Mouse (Mus musculus) gastrocnemius, postnatal 25 days (tissue): ENCODE data around the gene Cpne5. TPM values are rescaled to one million over a fixed set of nuclear protein-coding genes. Genes with fewer than 3 reads are reported as not detected.
"Not testable (repeated sequence)": the region's sequence is repeated elsewhere in the genome, so short reads cannot be mapped to it uniquely, and the experiment has no call there.

Source experiments
- DNase-seq: peaks from one replicate; pipeline ENCODE4 v3.0.0; 2022
- total RNA-seq, 2 experiments: library from RNA; stranded (reverse); gene quantifications; 1 replicate in 1 of 2; 2 replicates in 1 of 2; pipeline ENCODE4 v1.2.3; 2021

The Cpne5 gene
- total RNA-seq, 2 experiments from 2014 or later = 0.13 TPM; not detected in 1

DNA sequence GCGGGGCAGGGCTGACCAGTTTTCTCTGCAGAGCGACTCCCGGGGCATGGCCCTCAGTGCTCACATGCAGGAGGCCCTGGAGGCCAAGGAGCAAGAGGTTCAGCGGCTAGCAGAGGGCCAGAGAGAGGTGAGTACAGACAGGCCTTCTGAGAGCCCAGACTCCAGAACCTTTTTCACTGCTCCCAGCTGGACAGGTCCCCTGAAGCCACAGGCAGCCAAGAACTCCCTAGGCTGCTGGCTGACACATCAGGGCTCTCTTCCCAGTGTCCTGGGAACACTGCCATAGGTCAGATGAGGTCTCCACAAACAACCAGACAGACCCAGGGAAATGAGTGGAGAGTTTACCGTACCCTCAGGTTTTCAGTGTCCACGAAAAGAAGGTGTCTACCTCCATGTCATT is 101.7 kb downstream of the Cpne5 start:
- peak; percentile 90 for DNase-seq

DNA sequence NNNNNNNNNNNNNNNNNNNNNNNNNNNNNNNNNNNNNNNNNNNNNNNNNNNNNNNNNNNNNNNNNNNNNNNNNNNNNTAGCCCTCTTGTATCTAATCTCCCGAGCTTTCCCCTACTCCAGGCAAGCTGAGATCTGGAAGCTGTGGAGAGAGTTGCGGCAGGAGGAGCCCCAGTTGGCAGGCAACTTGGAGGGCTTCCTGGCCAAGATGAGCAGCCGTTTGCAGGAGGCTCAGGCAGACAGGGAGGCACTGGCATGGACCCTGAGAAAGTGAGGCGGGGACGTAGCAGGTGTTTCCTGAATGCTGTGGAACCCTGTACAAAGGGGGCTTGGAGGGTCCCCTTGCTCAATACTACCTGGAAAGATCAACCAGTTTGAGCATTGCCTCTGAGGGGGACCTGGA is 102.9 kb downstream of the Cpne5 start:
- no peak for DNase-seq

DNA sequence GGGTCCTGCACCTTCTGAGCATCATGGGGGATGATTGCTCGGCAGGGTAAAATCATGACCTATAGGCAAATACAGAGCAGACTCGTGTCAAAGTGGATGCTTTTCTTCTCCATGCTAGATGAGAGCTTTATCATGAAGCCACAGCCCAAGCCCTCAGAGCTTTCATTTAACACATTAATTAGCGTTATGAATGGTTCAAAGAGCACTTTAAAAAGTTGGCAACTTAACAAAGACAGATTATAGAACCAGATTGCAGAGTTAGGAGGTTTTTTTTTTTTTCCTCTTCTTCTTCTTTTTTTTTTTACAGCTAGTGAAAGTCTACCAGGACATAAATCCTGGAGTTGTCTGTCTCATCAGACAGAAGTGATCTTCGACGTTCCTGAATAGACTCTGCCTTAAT is 108.6 kb downstream of the Cpne5 start:
- DNase-seq = no peak

DNA sequence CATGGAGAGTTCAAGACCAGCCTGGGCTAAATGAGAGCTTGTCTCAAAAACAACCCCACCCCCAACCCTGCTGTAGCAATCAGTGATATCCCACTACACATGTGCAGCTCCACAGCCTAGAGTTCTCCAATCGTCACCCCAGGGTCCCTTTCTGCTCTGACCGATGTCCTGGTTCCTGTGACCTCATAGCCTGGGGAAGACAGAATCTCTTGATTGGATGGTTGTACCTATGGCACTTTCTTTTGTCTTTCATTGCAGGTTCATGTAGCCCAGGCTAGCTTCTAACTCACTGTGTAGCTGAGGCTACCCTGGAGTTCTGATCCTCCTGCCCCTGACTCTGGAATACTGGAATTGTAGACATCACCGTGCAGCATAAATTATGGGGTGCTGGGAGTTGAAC is 111.4 kb downstream of the Cpne5 start:
- no peak for DNase-seq

DNA sequence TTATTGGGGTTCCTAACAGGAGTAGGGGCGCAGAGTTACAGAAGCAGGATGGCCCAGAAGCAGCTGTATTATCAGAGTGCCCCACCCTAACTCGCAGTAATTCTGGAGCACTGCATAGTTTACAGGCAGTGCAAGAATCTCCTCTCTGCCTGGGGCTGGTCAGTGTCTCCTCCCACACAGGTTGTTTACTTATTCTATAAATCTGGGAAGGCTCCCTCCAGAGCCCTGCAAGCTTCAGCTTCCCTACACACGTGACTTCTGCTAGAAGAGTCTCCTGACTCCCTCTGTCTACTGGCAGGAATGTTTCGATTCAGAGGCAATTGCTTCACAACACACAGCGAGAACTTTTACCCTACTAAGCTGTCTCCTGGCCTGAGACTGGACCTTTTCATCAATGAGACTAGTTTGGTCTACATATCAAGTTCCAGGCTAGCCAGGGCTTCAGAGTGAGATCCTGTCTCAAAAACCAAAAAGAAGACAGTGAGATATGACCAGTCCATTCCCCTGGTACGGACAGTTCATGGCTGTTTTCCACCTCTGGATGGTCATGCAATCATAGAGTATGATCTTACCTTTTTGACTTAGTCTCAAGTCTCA is 114.3 kb downstream of the Cpne5 start:
- no peak for DNase-seq

DNA sequence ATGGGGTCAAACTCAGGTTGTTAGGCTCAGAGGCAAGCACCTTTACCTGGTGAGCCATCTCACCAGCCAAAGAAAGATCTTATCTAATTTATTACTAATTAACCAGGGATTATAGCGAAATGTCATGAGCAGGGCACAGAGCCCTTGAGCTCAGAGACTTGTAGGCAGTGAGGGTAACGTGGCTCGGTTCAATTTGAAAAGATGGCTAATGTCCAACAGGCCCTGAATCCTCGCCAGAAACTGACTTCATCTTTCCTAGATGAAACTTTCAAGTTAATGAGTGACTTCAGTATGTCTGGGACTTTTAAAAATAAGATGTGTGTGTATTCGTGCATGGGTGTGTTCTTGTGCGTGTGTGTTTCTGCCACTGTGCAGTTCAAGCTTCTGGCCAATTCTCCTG is 115.2 kb downstream of the Cpne5 start:
- DNase-seq = no peak

DNA sequence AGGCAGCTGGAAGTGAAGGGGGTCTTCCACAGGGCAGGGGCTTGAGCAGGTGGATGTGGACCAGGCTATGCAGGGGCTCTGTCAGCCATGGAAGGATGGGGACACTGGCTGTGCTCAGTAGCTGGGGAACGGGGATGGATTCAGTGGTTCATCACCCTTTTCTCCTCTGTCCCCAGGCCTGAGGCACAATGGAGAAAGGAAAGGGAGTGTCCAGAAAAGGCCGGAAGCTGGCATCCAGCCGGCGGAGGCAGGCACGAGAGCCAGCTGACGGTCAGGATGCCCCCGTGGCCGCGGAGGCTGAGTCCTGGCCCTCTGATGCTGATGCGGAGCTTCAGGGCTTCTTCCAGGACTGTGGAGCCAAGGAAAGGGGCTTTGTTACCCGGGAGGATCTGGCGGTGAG is 117.3 kb downstream of the Cpne5 start:
- no peak for DNase-seq

DNA sequence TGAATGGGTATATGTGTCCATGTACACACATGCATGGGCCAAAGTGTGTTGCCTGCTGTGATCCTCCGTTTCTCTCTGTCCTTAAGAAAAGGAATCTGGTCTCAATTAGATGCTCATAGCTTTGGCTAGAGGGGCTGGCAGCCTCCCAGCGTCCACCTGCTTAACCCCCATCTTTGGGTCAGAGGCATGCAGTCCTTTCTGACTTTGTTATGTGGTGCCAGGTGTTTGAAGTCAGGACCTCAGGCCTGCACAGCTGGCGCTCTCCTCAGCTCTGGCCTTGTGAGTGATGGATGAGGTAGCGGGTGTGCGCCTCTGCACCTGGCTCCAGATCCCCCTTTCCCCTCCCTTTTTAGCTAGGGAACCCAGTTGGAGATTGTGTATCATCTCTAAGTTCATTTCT is 119.9 kb downstream of the Cpne5 start:
- no peak for DNase-seq

DNA sequence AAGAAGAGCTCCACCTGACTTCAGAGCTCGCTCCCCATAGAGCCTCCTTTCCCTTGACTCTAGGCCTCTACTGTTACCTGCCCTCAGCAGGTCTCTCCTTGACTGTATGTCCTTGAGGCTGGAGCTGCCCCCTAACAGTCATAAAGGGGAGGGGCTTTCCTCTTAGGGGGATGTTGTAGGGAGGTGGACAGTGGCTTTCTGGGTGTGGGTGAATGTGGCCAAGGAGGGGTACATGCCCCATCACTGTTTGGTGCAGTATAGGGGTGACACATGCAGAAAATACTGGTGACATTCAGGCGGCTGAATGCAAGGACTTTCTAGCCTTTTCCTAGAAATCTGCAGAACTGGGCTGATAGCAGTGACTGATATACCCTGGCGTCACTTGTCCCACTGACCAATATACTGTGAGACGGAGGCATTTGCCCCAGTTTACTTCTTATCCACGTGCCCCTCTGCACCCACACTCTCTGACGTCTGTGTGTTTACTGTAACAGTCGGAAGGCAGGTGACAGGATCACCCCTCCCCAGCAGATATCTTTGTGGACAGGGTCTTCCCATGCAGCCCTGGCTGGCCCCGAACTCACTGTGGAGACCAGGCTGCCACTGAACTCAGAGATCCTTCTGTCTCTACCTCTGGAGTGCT is 120.8 kb downstream of the Cpne5 start:
- no peak for DNase-seq

DNA sequence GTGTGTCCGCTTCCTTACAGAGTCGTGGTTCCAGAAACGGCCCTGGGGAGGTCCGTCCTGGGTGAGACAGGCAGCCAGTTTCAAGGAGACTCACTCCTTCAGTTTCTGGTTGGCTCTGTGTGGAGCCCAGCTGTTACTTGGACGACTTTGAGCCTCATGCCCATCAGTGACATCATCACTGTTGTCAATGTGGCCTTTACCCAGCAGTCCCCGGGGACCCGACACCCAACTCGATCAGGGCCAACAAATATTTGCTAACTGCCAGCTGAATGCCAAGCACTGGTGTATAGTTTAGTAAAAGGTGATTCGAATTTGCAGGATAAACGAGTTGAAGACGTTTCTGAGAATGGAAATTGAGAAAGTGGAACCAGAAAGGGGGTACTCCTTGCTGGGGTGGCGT is 121.9 kb downstream of the Cpne5 start:
- no peak for DNase-seq

DNA sequence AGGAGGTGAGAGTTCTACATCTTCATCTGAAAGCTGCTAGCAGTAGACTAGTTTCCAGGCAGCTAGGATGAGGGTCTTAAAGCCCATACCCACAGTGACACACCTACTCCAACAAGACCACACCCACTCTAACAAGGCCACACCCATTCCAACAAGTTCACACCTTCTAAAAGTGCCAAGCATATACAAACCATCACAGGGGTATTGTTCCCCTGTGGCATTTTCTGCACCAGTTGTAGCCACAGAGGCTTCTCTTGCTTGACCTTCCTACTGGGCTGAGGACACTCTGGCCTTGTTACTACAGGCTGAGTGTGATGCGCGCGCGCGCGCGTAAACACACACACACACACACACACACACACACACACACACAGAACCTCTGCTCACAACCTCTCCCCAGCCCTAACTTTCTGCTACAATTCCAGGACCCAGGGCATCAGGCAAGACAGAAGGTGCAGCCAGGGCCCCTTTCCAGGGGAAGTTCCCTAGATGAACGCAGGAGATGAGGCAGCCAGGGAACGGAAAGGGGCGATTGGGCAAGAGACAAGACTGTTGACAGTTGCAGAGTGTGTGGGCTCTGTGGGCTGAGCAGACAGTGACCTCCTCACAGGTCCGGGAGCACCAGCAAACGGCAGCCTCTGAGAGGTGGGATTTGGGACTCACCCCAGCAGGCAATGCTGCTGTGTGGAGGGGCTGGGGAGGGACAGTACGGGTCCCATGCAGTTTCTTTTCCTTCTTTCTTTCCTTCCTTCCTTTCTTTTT is 124.2 kb downstream of the Cpne5 start, which contains the start of gene Rab44:
Gene Rab44, plus strand, starts transcription at position 555 of the 762 bp plus-strand sequence.
- DNase-seq = no peak

DNA sequence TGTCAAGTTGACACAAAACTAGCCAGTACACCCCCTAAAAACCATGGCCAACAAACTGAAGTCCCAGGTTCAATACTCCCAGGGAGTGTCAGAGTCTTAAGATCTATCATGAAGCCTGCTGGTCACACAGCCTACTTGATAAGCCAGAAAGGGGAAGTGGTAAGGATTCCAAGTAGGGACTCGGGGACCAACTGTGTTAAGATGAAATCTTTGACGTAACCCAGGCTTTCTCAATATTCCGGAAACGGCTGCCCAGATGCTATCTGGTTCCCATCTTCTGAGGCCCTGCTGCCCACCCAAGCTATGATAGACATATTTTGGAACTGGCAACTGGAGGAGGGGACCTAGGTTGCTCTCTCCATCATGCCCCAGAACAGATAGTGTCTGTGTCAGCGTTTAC is 126.6 kb downstream of the Cpne5 start:
- no peak for DNase-seq

DNA sequence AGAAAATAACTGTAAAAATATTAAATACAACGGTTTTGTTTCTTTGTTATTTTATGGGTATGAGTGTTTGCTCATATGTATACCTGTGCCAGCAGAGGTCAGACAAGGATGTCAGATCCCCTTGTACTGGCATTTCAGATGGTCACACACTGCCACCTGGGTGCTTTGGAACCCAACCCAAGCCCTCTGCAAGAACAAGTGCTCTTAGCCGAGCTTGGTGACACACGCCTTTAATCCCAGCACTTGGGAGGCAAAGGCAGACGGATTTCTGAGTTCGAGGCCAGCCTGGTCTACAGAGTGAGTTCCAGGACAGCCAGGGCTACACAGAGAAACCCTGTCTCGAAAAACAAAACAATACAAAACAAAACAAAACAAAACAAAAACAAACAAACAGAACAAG is 127.6 kb downstream of the Cpne5 start:
- not testable (repeated sequence) for DNase-seq

Other genes starting within 250 kb of the Cpne5 start
- 10 to 100 TPM; 25.2 to 26.4 TPM for gene Stk38, start 230.2 kb downstream of the Cpne5 start, total RNA-seq
- 10 to 100 TPM; 36.4 to 48.2 TPM for gene Srsf3, start 205.5 kb downstream of the Cpne5 start, total RNA-seq
- gene Cdkn1a, start 147.2 kb downstream of the Cpne5 start, total RNA-seq = 10 to 100 TPM; 30.4 to 42.0 TPM
- gene Rab44, start 124.0 kb downstream of the Cpne5 start, total RNA-seq = under 1 TPM; 0.33 to 0.78 TPM
- 1 to 10 TPM; 7.8 TPM for gene Ppil1, start 26.0 kb upstream of the Cpne5 start, total RNA-seq
- 100 to 1,000 TPM; 102 to 122 TPM for gene BC004004, start 30.6 kb upstream of the Cpne5 start, total RNA-seq
- gene Pi16, start 79.5 kb upstream of the Cpne5 start, total RNA-seq = 10 to 100 TPM; 27.9 to 47.2 TPM
- gene Mtch1, start 109.8 kb upstream of the Cpne5 start, total RNA-seq = 100 to 1,000 TPM; 104 to 106 TPM
- 1 to 10 TPM; 1.2 to 1.6 TPM for gene Fgd2, start 122.7 kb upstream of the Cpne5 start, total RNA-seq